Mouse (Mus musculus) CH12.LX (cell line): ENCODE measurements around the gene Cped1. TPM values are rescaled to one million over a fixed set of nuclear protein-coding genes. Genes with fewer than 3 reads are reported as not detected.

Source experiments
- DNase-seq: peaks from one replicate; pipeline ENCODE4 v3.0.0-alpha.2; 2013; ENCODE audit errors: extremely low read depth
- H3K27ac ChIP-seq: 2 replicates; pipeline ENCODE4 v1.5.1; 2012; ENCODE audit warnings: low read depth, mild to moderate bottlenecking, control low read depth, moderate library complexity; ENCODE audit not compliant: insufficient read depth
- H3K27me3 ChIP-seq: replicated peaks from 2 replicates; pipeline ENCODE3; 2012; ENCODE audit warnings: inconsistent platforms
- H3K36me3 ChIP-seq, 2 experiments: replicated peaks in 1 of 2; 2 replicates each; pipeline versions ENCODE3 to v1.6.1; 2012; ENCODE audit warnings: inconsistent platforms in 1 of 2, low read length in 1 of 2, mild to moderate bottlenecking in 1 of 2, mixed read lengths in 1 of 2, moderate library complexity in 1 of 2; ENCODE audit not compliant: control insufficient read depth in 1 of 2, insufficient read depth in 1 of 2
- H3K4me1 ChIP-seq, 2 experiments: 2 replicates each; pipeline ENCODE4 v1.6.1; 2012; ENCODE audit warnings: inconsistent platforms in 1 of 2, moderate library complexity in 1 of 2; ENCODE audit not compliant: insufficient read depth in 2 of 2, control insufficient read depth in 1 of 2
- H3K4me2 ChIP-seq: 2 replicates; pipeline ENCODE4 v1.6.1; 2012; ENCODE audit warnings: low read depth, mild to moderate bottlenecking, control low read depth; ENCODE audit not compliant: poor library complexity, insufficient read depth, severe bottlenecking
- H3K4me3 ChIP-seq, 3 experiments: fragments of 150-350 bp in 1 of 3; sonication (generic) in 1 of 3; replicated peaks in 1 of 3; 2 replicates each; pipeline versions ENCODE3 to v1.5.1; 2011 to 2012; ENCODE audit warnings: low read depth in 2 of 3, low read length in 2 of 3, mild to moderate bottlenecking in 2 of 3, moderate library complexity in 2 of 3, control low read depth in 1 of 3, improper control_type of control experiment in 1 of 3, inconsistent platforms in 1 of 3, mixed read lengths in 1 of 3; ENCODE audit not compliant: poor library complexity in 1 of 3
- H3K79me2 ChIP-seq: replicated peaks from 2 replicates; pipeline ENCODE4 v1.6.1; 2012; ENCODE audit warnings: mild to moderate bottlenecking, moderate library complexity; ENCODE audit not compliant: control insufficient read depth, poor library complexity, insufficient read depth, severe bottlenecking; ENCODE audit errors: extremely low read depth
- H3K9ac ChIP-seq: 2 replicates; pipeline ENCODE4 v1.6.1; 2012; ENCODE audit warnings: low read depth, mild to moderate bottlenecking, control low read depth, moderate library complexity; ENCODE audit not compliant: insufficient read depth
- H3K9me3 ChIP-seq: replicated peaks from 2 replicates; pipeline ENCODE3; 2012; ENCODE audit warnings: low read length, inconsistent platforms, mixed read lengths
- E2F4 ChIP-seq: IDR thresholded peaks from 2 replicates; pipeline ENCODE4 v1.6.1; 2011; ENCODE audit warnings: low read depth, low read length, improper control_type of control experiment; ENCODE audit not compliant: insufficient replicate concordance
- ELF1 ChIP-seq: IDR thresholded peaks from 2 replicates; pipeline ENCODE4 v1.6.1; 2014; ENCODE audit warnings: low read depth, mild to moderate bottlenecking, inconsistent platforms, low read length, improper control_type of control experiment
- EP300 ChIP-seq: IDR thresholded peaks from 2 replicates; pipeline ENCODE4 v1.6.1; 2011; ENCODE audit warnings: low read length, improper control_type of control experiment
- GABPA ChIP-seq: IDR thresholded peaks from 2 replicates; pipeline ENCODE4 v1.6.1; 2012; ENCODE audit warnings: low read depth, low read length, improper control_type of control experiment, inconsistent platforms; ENCODE audit not compliant: insufficient replicate concordance
- JUND ChIP-seq: conservative IDR thresholded peaks from 2 replicates; pipeline ENCODE4 v1.6.1; 2011; ENCODE audit warnings: low read depth, low read length, improper control_type of control experiment
- MAFK ChIP-seq: IDR thresholded peaks from 2 replicates; pipeline ENCODE4 v1.6.1; 2011; ENCODE audit warnings: low read length, improper control_type of control experiment; ENCODE audit not compliant: insufficient replicate concordance
- MAX ChIP-seq: IDR thresholded peaks from 2 replicates; pipeline ENCODE4 v1.6.1; 2011; ENCODE audit warnings: low read length, improper control_type of control experiment
- MEF2A ChIP-seq: IDR thresholded peaks from 2 replicates; pipeline ENCODE4 v1.6.1; 2014; ENCODE audit warnings: low read depth, mild to moderate bottlenecking, inconsistent platforms, low read length, improper control_type of control experiment, borderline replicate concordance
- NELFE ChIP-seq: IDR thresholded peaks from 2 replicates; pipeline ENCODE4 v1.6.1; 2011; ENCODE audit warnings: low read depth, low read length, improper control_type of control experiment
- POLR2A ChIP-seq: IDR thresholded peaks from 2 replicates; pipeline ENCODE4 v1.6.1; 2011; ENCODE audit warnings: low read depth, mild to moderate bottlenecking, improper control_type of control experiment, low read length
- POLR2AphosphoS2 ChIP-seq: IDR thresholded peaks from 2 replicates; pipeline ENCODE4 v1.6.1; 2011; ENCODE audit warnings: low read depth, low read length, improper control_type of control experiment
- SIN3A ChIP-seq: IDR thresholded peaks from 2 replicates; pipeline ENCODE4 v1.6.1; 2012; ENCODE audit warnings: low read length, improper control_type of control experiment, inconsistent platforms
- SMC3 ChIP-seq: IDR thresholded peaks from 2 replicates; pipeline ENCODE4 v1.6.1; 2011; ENCODE audit warnings: low read depth, low read length, improper control_type of control experiment
- TBP ChIP-seq: conservative IDR thresholded peaks from 2 replicates; pipeline ENCODE4 v1.6.1; 2011; ENCODE audit warnings: low read depth, low read length, improper control_type of control experiment
- TCF12 ChIP-seq: IDR thresholded peaks from 2 replicates; pipeline ENCODE4 v1.6.1; 2014; ENCODE audit warnings: low read depth, mild to moderate bottlenecking, inconsistent platforms, low read length, improper control_type of control experiment
- USF1 ChIP-seq: IDR thresholded peaks from 2 replicates; pipeline ENCODE4 v1.6.1; 2014; ENCODE audit warnings: low read depth, mild to moderate bottlenecking, inconsistent platforms, low read length, improper control_type of control experiment
- USF2 ChIP-seq: conservative IDR thresholded peaks from 2 replicates; pipeline ENCODE4 v1.6.1; 2011; ENCODE audit warnings: low read depth, low read length, improper control_type of control experiment
- ZC3H11A ChIP-seq: IDR thresholded peaks from 2 replicates; pipeline ENCODE4 v1.6.1; 2012; ENCODE audit warnings: low read depth, mild to moderate bottlenecking, inconsistent platforms, low read length, improper control_type of control experiment
- ZKSCAN1 ChIP-seq: IDR thresholded peaks from 2 replicates; pipeline ENCODE4 v1.6.1; 2012; ENCODE audit warnings: low read depth, inconsistent platforms, low read length, improper control_type of control experiment, borderline replicate concordance
- ZMIZ1 ChIP-seq: IDR thresholded peaks from 2 replicates; pipeline ENCODE4 v1.6.1; 2012; ENCODE audit warnings: low read depth, mild to moderate bottlenecking, inconsistent platforms, low read length, improper control_type of control experiment
- dilution Hi-C: fragments of 300-500 bp; cut with MboI; formaldehyde crosslinking; loops from 2 replicates; pipeline ENCODE4 v1.14.3; 2020; ENCODE audit warnings: low sequenced_read_pairs; ENCODE audit not compliant: extremely low pct_unique_long_range_greater_than_20kb, extremely low pct_ligation_motif_present
- in situ Hi-C: fragments of 300-500 bp; cut with MboI; formaldehyde crosslinking; loops from 3 replicates; pipeline ENCODE4 v1.14.3; 2019; ENCODE audit warnings: low sequenced_read_pairs, low pct_ligation_motif_present, low pct_unique_long_range_greater_than_20kb, mixed read lengths
- polyA plus RNA-seq: library from polyadenylated mRNA; unstranded; fragments of >175 nt; gene quantifications from 2 replicates; pipeline ENCODE4 v1.2.1, GENCODE M21; 2012; ENCODE audit warnings: low read depth; ENCODE audit not compliant: insufficient read length
- total RNA-seq, 2 experiments: library from RNA; depleted of rRNA; stranded (reverse); fragments of 300-350 nt in 1 of 2; fragments of >200 nt in 1 of 2; gene quantifications; 2 replicates each; pipeline ENCODE4 v1.2.3; 2012 to 2014

The Cped1 gene
- total and polyA plus RNA-seq, 3 experiments = 0.51 to 6.8 (median 1.1) TPM

DNA sequence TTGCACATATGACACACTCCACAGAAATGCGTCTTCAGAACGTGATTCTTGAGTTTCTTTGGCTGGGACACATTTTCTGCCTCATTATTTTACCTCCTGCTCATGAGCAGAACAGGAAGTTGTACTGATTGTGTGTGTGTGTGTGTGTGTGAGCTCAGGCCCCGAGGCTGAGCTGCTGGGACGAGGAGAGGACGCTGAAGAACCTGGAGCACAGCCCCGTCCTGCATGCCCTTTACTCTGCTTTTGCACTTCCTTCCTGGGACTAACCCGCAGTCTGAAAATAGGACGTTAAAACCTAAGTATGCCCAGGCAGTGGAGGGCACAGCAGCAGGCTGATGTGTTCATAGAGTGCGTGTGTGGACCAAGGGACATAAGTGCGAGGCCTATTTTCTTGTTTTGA lies 33.9 kb downstream of the Cped1 start:
- no peaks in the 10 kb centered on the region for H3K9me3 ChIP-seq
- H3K4me2 ChIP-seq = no peak overlapping the region
- no peak overlapping the region for H3K4me3 ChIP-seq
- H3K27ac ChIP-seq = no peak overlapping the region
- dilution Hi-C loops (no loop called here), in situ Hi-C loops (no loop called here)
- TF ChIP-seq GABPA (no peak), NELFE (no peak), TBP (no peak), ZMIZ1 (no peak), MAFK (no peak), ELF1 (no peak), USF2 (no peak), TCF12 (no peak), ZKSCAN1 (no peak), USF1 (no peak), MEF2A (no peak), E2F4 (no peak), JUND (no peak)
- H3K4me1 ChIP-seq = peaks cover 0 to 8% of the 10 kb centered on the region in 2 experiments; a peak in 2 of 4 replicates
- no peaks in the 10 kb centered on the region for H3K79me2 ChIP-seq
- no peak for DNase-seq
- H3K9ac ChIP-seq = no peak overlapping the region
- no peaks in the 10 kb centered on the region for H3K27me3 ChIP-seq
- H3K36me3 ChIP-seq = no peaks in the 10 kb centered on the region

DNA sequence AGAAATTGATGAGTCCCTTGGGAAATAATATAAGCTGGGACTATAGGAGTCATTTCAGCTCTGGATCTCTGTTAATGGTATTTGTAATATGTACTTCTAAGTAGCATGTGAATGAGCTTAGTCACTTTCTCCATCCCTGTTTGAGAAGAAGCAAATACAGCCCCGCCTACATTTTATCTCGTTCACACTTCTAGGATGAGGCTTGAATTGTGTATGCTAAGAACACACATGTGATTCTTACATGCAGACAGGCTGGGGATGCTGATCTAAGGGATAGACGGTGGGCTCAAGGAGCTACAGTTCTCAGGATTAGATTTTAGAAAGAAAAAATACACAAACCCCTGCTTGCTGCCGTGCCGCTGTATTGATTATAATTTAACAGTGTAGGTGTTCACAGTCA lies 35.0 kb downstream of the Cped1 start:
- Histone ChIP-seq H3K9ac (no peak overlapping the region), H3K36me3 (no peaks in the 10 kb centered on the region), H3K27me3 (no peaks in the 10 kb centered on the region), H3K79me2 (no peaks in the 10 kb centered on the region), H3K4me1 (peaks cover 0 to 8% of the 10 kb centered on the region in 2 experiments; a peak in 2 of 4 replicates), H3K9me3 (no peaks in the 10 kb centered on the region), H3K27ac (no peak overlapping the region), H3K4me3 (no peak overlapping the region), H3K4me2 (no peak overlapping the region)
- no peak for TF ChIP-seq SIN3A
- no peak for TF ChIP-seq USF1
- TF ChIP-seq POLR2A = no peak
- TF ChIP-seq ZC3H11A = no peak
- TF ChIP-seq POLR2AphosphoS2 = no peak
- TF ChIP-seq EP300 = no peak
- TF ChIP-seq MAX = no peak
- no peak for TF ChIP-seq TBP
- no peak for TF ChIP-seq GABPA
- no peak for TF ChIP-seq SMC3
- no peak for TF ChIP-seq MEF2A
- no peak for TF ChIP-seq ZKSCAN1
- DNase-seq = no peak
- in situ Hi-C loops (no loop called here), dilution Hi-C loops (no loop called here)
